Mouse (Mus musculus) kidney, adult 2 months (tissue): ENCODE measurements around the gene Vmn1r104.
"Not testable (repeated sequence)": the region's sequence is repeated elsewhere in the genome, so short reads cannot be mapped to it uniquely, and the experiment has no call there.

Experiments
- CTCF ChIP-seq: fragments of 200-500 bp; conservative IDR thresholded peaks from 2 replicates; pipeline ENCODE4 v1.5.1; 2011; ENCODE audit warnings: low read depth, mild to moderate bottlenecking, control low read depth, low read length, moderate library complexity, mixed read lengths; ENCODE audit not compliant: insufficient read depth, insufficient read length
- POLR2A ChIP-seq: fragments of 200-500 bp; IDR thresholded peaks from one replicate; pipeline ENCODE4 v1.6.1; 2011; ENCODE audit warnings: low read depth, low read length, control low read depth

GRCm38 (mm10) chr7:20533537-20533936 is at the start of gene Vmn1r104:
- not testable (repeated sequence) for TF ChIP-seq CTCF, POLR2A
